Mouse (Mus musculus) spleen, embryonic (tissue): ENCODE measurements around the gene Zfp637.
"Not testable (repeated sequence)": the region's sequence is repeated elsewhere in the genome, so short reads cannot be mapped to it uniquely, and the experiment has no call there.

Source experiments
- CTCF ChIA-PET: fragments of 350-600 bp; sonication (Branson Sonifier 250); formaldehyde crosslinking; loops from one replicate; lab custom pipeline; 2022; lab: Charles Lee

Zfp637 gene

GRCm38 (mm10) chr6:117840686-117841510, at the start of gene Zfp637:
Gene Zfp637, plus strand, starts transcription at chr6:117841180.
- CTCF ChIA-PET: no interaction called here

- CTCF ChIA-PET: interaction anchor here (0.6 kb wide), 1 partner anchor 390 kb away, joined by 6 read pairs; no protein-coding TSS in a partner anchor
These were observed 45.7 kb upstream of the Zfp637 start for GRCm38 (mm10) chr6:117795251-117795650.

GRCm38 (mm10) chr6:117800824-117801223, 40.2 kb upstream of the Zfp637 start:
- CTCF ChIA-PET: no interaction called here

GRCm38 (mm10) chr6:117801801-117802200, 39.2 kb upstream of the Zfp637 start:
- CTCF ChIA-PET: no interaction called here

- CTCF ChIA-PET: interaction anchor here (0.6 kb wide), 1 partner anchor 105 kb away, joined by 3 read pairs; no protein-coding TSS in a partner anchor
These were observed 33.2 kb upstream of the Zfp637 start for GRCm38 (mm10) chr6:117807756-117808155.

GRCm38 (mm10) chr6:117809816-117810215, 31.2 kb upstream of the Zfp637 start:
- CTCF ChIA-PET: no interaction called here

- CTCF ChIA-PET: no interaction called here
These were observed 30.3 kb upstream of the Zfp637 start for GRCm38 (mm10) chr6:117810717-117811116.

- CTCF ChIA-PET: no interaction called here
These were observed 29.7 kb upstream of the Zfp637 start for GRCm38 (mm10) chr6:117811256-117811655.

GRCm38 (mm10) chr6:117814681-117815080, 26.3 kb upstream of the Zfp637 start:
- CTCF ChIA-PET: no interaction called here

- CTCF ChIA-PET: no interaction called here
These were observed 23.9 kb upstream of the Zfp637 start for GRCm38 (mm10) chr6:117817108-117817541.

GRCm38 (mm10) chr6:117820327-117820726, 20.7 kb upstream of the Zfp637 start:
- CTCF ChIA-PET: no interaction called here

- CTCF ChIA-PET: no interaction called here
These were observed 15.6 kb upstream of the Zfp637 start for GRCm38 (mm10) chr6:117825369-117825768.

- CTCF ChIA-PET: no interaction called here
These were observed 12.7 kb upstream of the Zfp637 start for GRCm38 (mm10) chr6:117828273-117828672.

- CTCF ChIA-PET: no interaction called here
These were observed 553 bp downstream of the Zfp637 start for GRCm38 (mm10) chr6:117841511-117841955.

GRCm38 (mm10) chr6:117844597-117844996, 3.6 kb downstream of the Zfp637 start:
- CTCF ChIA-PET: interaction anchor here (0.6 to 0.9 kb wide), 2 partner anchors 12 to 76 kb away, joined by 3 to 7 read pairs; no protein-coding TSS in a partner anchor

- CTCF ChIA-PET: not testable (repeated sequence)
These were observed 5.7 kb downstream of the Zfp637 start for GRCm38 (mm10) chr6:117846671-117847070.

- CTCF ChIA-PET: no interaction called here
These were observed 6.8 kb downstream of the Zfp637 start for GRCm38 (mm10) chr6:117847772-117848171.

GRCm38 (mm10) chr6:117848577-117848976, 7.6 kb downstream of the Zfp637 start:
- CTCF ChIA-PET: no interaction called here

- CTCF ChIA-PET: no interaction called here
These were observed 10.8 kb downstream of the Zfp637 start for GRCm38 (mm10) chr6:117851747-117852146.

GRCm38 (mm10) chr6:117857990-117858389, 17.0 kb downstream of the Zfp637 start:
- CTCF ChIA-PET: no interaction called here

- CTCF ChIA-PET: no interaction called here
These were observed 20.9 kb downstream of the Zfp637 start, which contains the start of gene Zfp239 for GRCm38 (mm10) chr6:117861848-117862247. Gene Zfp239, plus strand, starts transcription at chr6:117862100.

- CTCF ChIA-PET: interaction anchor here (0.6 kb wide), 1 partner anchor 46 kb away, joined by 7 read pairs; no protein-coding TSS in a partner anchor
These were observed 21.5 kb downstream of the Zfp637 start for GRCm38 (mm10) chr6:117862465-117862864.
